Mouse (Mus musculus) lung, embryonic 14.5 days (tissue): ENCODE results near the gene Dlg2. TPM values are rescaled to one million over a fixed set of nuclear protein-coding genes. Genes with fewer than 3 reads are reported as not detected.
"Not testable (repeated sequence)": the region's sequence is repeated elsewhere in the genome, so short reads cannot be mapped to it uniquely, and the experiment has no call there.

Experiments used
- ATAC-seq: fragments of 200-750 bp; cut with Nextera tagmentation; 2 replicates; pipeline ENCODE4 v1.8.0; 2017; ENCODE audit warnings: mild to moderate bottlenecking, moderate TSS enrichment, moderate library complexity; ENCODE audit not compliant: insufficient read depth
- DNase-seq: peaks from one replicate; pipeline ENCODE4 v3.0.0-alpha.2; 2015
- H3K27ac ChIP-seq: fragments of 300-500 bp; sonication (generic); 2 replicates; pipeline ENCODE4 v1.5.1; 2014; ENCODE audit warnings: low read depth, mild to moderate bottlenecking, moderate library complexity
- H3K27me3 ChIP-seq: fragments of 300-500 bp; sonication (generic); 2 replicates; pipeline ENCODE4 v1.6.1; 2014; ENCODE audit warnings: low read length, control low read depth; ENCODE audit not compliant: insufficient read depth
- H3K36me3 ChIP-seq: fragments of 300-500 bp; sonication (generic); 2 replicates; pipeline ENCODE4 v1.6.1; 2014; ENCODE audit warnings: control low read depth; ENCODE audit not compliant: insufficient read depth
- H3K4me1 ChIP-seq: fragments of 300-500 bp; sonication (generic); 2 replicates; pipeline ENCODE4 v1.6.1; 2014; ENCODE audit warnings: antibody characterized with exemption, control low read depth; ENCODE audit not compliant: insufficient read depth
- H3K4me2 ChIP-seq: fragments of 300-500 bp; sonication (generic); 2 replicates; pipeline ENCODE4 v1.6.1; 2014; ENCODE audit warnings: mild to moderate bottlenecking
- H3K4me3 ChIP-seq: fragments of 300-500 bp; sonication (generic); 2 replicates; pipeline ENCODE4 v1.5.1; 2014; ENCODE audit warnings: low read depth, low read length
- H3K9ac ChIP-seq: fragments of 300-500 bp; sonication (generic); 2 replicates; pipeline ENCODE4 v1.6.1; 2014
- H3K9me3 ChIP-seq: fragments of 300-500 bp; sonication (generic); 2 replicates; pipeline ENCODE4 v1.6.1; 2016; ENCODE audit warnings: low read depth, low read length, control low read depth
- CTCF ChIP-seq: IDR thresholded peaks from 2 replicates; pipeline ENCODE4 v1.5.1; 2016; ENCODE audit warnings: antibody characterized with exemption, low read depth
- WGBS: fragments of 180-500 bp; shearing (Covaris S2); extraction: QIAGEN DNeasy Blood & Tissue Kit; methylation state at CpG from one replicate; pipeline ENCODE4 v1.1.7; 2014; 5-methylcytosine and 5-hydroxymethylcytosine counted together
- polyA plus RNA-seq: library from polyadenylated mRNA; unstranded; fragments of >200 nt; fragmentation: Nextera tagmentation; extraction: Ambion mirVana; gene quantifications from 2 replicates; pipeline ENCODE4 v1.2.1, GENCODE M21; 2014

Dlg2 gene
- polyA plus RNA-seq, 1 experiment from 2014 or later, result 0.25 TPM

GRCm38 (mm10) chr7:90791522-90791921, 315.1 kb downstream of the Dlg2 start:
- Histone ChIP-seq H3K9ac (no peak overlapping the region), H3K9me3 (no peaks in the 10 kb centered on the region), H3K4me2 (no peak overlapping the region), H3K4me1 (no peaks in the 10 kb centered on the region), H3K27me3 (no peaks in the 10 kb centered on the region), H3K27ac (no peak overlapping the region), H3K4me3 (no peak overlapping the region), H3K36me3 (no peaks in the 10 kb centered on the region)
- DNase-seq (no peak), ATAC-seq (no peak)
- 10% methylated on average over 1 of the region's 1 CpGs for WGBS
- no peak for TF ChIP-seq CTCF

DNA sequence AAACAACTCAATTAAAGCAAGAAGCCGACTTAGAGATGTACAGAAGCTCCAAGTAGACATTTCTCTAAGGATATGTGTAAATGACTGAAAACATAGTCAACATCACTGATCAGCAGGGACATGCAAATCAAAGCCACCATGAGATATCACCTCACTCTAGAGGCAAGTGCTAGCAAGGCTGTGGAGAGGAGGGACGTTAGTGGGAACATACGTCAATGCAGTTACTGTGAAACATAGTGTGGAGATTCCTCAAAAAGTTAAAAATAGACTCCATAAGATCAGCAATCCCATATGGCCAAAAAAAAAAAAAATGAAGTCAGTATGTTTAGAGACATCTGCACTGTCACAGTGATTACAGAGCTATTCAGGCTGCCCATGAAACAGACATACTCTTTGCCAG, 349.2 kb downstream of the Dlg2 start:
- Histone ChIP-seq H3K9me3 (no peaks in the 10 kb centered on the region), H3K4me2 (no peak overlapping the region), H3K27ac (no peak overlapping the region), H3K36me3 (no peaks in the 10 kb centered on the region), H3K4me3 (no peak overlapping the region), H3K9ac (no peak overlapping the region), H3K27me3 (no peaks in the 10 kb centered on the region), H3K4me1 (no peaks in the 10 kb centered on the region)
- 66% methylated on average over 3 of the region's 3 CpGs for WGBS
- ATAC-seq (no peak), DNase-seq (no peak)
- no peak for TF ChIP-seq CTCF

DNA sequence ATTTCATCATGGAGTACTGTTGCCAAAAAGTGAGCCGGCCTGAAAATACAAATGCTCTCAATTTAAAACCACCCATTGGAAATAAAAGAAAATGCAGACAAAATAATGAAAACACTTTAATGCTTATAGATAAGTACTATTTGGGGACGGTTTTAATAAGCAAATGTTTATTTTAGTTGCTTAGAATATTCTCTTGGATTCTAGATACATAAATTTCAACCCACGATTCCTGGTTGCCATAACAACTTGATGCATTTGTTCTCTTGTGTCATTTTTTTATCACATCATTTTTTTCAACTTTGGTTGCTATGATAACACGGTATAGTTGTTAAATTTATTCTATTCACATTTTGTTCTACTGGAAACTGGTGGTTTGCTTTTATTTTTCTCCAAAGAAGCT, 364.8 kb downstream of the Dlg2 start:
- WGBS, result 54% methylated on average over 4 of the region's 4 CpGs
- ATAC-seq (no peak), DNase-seq (no peak)
- Histone ChIP-seq H3K9ac (no peak overlapping the region), H3K27ac (no peak overlapping the region), H3K4me2 (no peak overlapping the region), H3K4me3 (no peak overlapping the region), H3K4me1 (no peaks in the 10 kb centered on the region), H3K27me3 (no peaks in the 10 kb centered on the region), H3K9me3 (no peaks in the 10 kb centered on the region), H3K36me3 (no peaks in the 10 kb centered on the region)
- TF ChIP-seq CTCF, result no peak

- 58% methylated on average over 5 of the region's 5 CpGs for WGBS
- ATAC-seq, result no peak
- Histone ChIP-seq H3K4me1 (no peaks in the 10 kb centered on the region), H3K9me3 (no peaks in the 10 kb centered on the region), H3K4me2 (no peak overlapping the region), H3K9ac (no peak overlapping the region), H3K27ac (no peak overlapping the region), H3K4me3 (no peak overlapping the region), H3K27me3 (no peaks in the 10 kb centered on the region), H3K36me3 (no peaks in the 10 kb centered on the region)
- no peak for DNase-seq
- TF ChIP-seq CTCF, result no peak
These were observed 367.1 kb downstream of the Dlg2 start for GRCm38 (mm10) chr7:90843345-90844293.

- H3K4me1 ChIP-seq, ATAC-seq, H3K27me3 ChIP-seq, H3K36me3 ChIP-seq, H3K9me3 ChIP-seq, H3K4me2 ChIP-seq, H3K27ac ChIP-seq, H3K4me3 ChIP-seq, DNase-seq, H3K9ac ChIP-seq: not testable (repeated sequence)
- WGBS, result 57% methylated on average over 4 of the region's 4 CpGs
These were observed 400.3 kb downstream of the Dlg2 start for GRCm38 (mm10) chr7:90876796-90877195.

GRCm38 (mm10) chr7:90882740-90883139, 406.3 kb downstream of the Dlg2 start:
- H3K27me3 ChIP-seq, result no peaks in the 10 kb centered on the region
- no peaks in the 10 kb centered on the region for H3K36me3 ChIP-seq
- no peak for TF ChIP-seq CTCF
- no peak overlapping the region for H3K4me3 ChIP-seq
- H3K9ac ChIP-seq, result no peak overlapping the region
- H3K4me1 ChIP-seq, result no peaks in the 10 kb centered on the region
- H3K4me2 ChIP-seq, result no peak overlapping the region
- no peaks in the 10 kb centered on the region for H3K9me3 ChIP-seq
- 28% methylated on average over 3 of the region's 3 CpGs for WGBS
- no peak for DNase-seq
- no peak for ATAC-seq
- H3K27ac ChIP-seq, result no peak overlapping the region

DNA sequence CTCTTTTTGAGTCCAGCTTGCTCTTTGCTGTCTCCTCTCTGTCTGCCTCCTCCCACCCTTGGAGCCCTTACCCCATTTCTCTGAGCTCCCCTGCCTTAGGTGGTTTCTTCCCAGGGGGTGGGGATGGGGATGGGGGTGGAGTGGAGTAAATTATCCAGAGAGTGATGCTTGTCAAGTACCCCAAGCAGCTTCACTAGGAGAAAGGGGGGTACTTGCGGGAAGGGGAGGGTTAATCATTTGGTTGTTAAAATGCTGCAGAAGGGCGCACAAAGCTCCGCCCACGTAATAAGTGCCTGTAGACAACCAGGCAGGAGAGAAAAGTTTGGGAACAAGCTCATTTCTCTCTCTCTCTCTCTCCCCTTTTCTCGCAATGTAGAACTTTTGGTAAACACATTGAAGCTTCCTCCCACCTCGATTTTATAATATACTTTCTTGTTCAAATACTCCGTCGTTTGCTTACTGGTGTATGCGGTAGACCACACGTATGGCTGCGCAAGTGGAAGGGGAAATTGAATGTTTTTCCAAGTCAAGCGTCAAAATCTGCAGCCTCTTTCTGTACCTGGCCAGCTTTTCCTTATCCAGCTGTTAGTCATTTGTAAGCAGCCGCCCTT, 410.0 kb downstream of the Dlg2 start:
- no peaks in the 10 kb centered on the region for H3K36me3 ChIP-seq
- no peak overlapping the region for H3K27ac ChIP-seq
- peak overlapping the region; percentile 18; the same call in 1 of the 2 replicates for H3K4me3 ChIP-seq
- WGBS, result under 1% methylated on average over 13 of the region's 13 CpGs
- ATAC-seq, result no peak
- H3K9me3 ChIP-seq, result no peaks in the 10 kb centered on the region
- H3K27me3 ChIP-seq, result no peaks in the 10 kb centered on the region
- H3K4me2 ChIP-seq, result peak overlapping the region; percentile 58
- peak; percentile 1 for DNase-seq
- H3K9ac ChIP-seq, result no peak overlapping the region
- no peaks in the 10 kb centered on the region for H3K4me1 ChIP-seq
- no peak for TF ChIP-seq CTCF
